Mouse (Mus musculus) spleen, adult 2 months (tissue): ENCODE data around the gene Fank1.

Source experiments
- CTCF ChIP-seq: fragments of 200-500 bp; IDR thresholded peaks from 2 replicates; pipeline ENCODE4 v1.5.1; 2011; ENCODE audit warnings: mild to moderate bottlenecking, inconsistent platforms; ENCODE audit not compliant: insufficient read depth, insufficient read length, insufficient replicate concordance; ENCODE audit errors: extremely low read depth
- POLR2A ChIP-seq: fragments of 200-500 bp; IDR thresholded peaks from 2 replicates; pipeline ENCODE4 v1.6.1; 2011; ENCODE audit warnings: low read depth, low read length, inconsistent platforms

DNA sequence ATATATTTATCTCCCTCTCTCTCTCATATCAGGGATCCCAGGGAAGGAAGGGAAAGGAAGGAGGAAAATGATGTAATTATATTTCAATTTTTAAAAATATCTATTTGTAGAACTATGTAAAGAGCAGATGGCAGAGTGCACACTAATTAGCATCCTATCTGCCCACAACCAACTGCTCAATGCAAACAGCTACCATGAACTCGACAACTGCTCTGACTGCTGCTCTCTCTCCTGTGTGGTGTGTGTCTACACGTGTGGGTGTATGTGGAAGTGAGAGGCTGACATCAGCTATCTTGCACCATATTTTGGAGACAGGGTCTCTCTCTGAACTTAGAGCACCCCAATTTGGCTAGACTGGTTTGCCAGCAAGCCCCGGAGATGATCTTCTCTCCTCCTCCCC, 135.2 kb downstream of the Fank1 start:
- TF ChIP-seq POLR2A (no peak), CTCF (no peak)
